Mouse (Mus musculus) ZHBTc4 (cell line): ENCODE results near the gene Smcr8.
A peak's percentile ranks its signal among the peaks of the same experiment; 100 is the strongest.
"Not testable (repeated sequence)": the region's sequence is repeated elsewhere in the genome, so short reads cannot be mapped to it uniquely, and the experiment has no call there.

Experiments used
- DNase-seq: peaks from one replicate; pipeline ENCODE4 v3.0.0-alpha.2; 2011; ENCODE audit warnings: low read depth, low spot score

Smcr8 gene

DNA sequence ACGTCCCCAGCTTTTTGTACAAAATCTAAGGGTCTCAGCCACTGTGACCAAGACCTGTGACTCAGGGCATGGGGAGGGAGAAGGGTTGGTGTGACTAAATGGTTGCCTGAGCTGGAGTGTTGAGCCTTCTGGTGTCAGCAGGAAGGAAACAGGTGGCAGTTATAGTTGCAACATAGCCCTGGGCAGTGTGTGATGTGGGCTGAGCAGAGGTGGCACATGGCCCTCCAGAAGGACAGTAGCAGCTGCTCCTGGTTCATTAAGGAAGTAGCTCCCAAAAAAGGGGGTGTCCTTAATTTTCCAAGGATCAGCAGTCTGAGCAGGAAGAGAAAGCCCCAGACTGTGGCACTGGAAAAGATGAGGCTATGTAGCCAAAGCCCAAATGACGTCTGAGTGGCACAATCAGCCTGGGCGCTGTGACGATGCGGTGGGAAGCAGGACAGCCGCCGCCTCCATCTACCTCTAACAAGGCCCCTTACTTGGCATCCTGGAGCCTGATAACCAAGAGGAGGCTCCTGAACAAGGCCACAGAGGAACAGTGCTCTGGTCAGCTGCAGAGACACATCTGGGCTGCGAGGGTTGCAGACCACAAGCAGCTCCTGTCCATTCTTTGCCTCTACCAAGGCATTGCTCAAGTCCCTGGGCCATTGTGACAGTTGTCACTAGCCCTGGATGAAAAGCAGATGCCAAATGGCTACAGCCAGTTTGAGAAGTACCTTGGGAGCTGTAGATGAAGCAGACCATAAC, 7.0 kb downstream of the Smcr8 start:
- DNase-seq: no peak

DNA sequence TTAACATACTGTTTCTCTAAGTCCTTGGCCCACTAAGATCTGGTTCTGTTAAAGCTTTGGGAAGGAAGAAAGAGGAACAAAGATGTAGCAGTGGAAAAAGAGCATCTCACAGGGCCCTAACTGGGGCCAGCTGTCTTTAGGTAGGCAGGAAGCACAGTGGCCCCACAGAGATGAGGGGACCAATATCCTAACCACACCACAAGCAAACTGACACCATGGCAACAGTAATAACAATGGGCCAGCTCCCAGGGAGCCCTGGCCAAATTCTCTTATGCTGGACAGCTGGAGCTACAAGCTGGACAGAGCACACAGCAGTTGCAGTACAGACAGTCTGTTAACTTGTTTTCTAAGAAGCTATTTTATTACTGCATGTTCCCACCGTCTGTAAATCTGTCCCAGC, 10.3 kb downstream of the Smcr8 start:
- no peak for DNase-seq

DNA sequence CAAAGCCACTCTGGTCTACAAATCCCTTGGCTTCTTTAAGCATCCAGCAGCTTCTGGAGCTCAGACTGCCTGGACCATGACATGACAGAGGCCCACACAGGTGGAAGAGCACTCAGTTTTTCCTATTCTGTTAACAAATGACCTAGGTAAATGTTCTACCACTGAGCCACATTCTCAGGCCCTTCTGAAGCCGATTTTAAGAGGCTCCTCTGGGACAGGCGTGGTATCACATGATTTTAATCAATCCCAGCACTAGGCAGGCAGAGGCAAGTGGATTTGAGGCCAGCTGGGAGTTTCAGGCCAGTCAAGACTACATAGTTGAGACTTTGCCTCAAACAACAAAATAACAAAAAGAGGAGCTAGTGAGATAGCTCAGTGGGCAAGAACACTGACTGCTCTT, 13.1 kb downstream of the Smcr8 start:
- no peak for DNase-seq

DNA sequence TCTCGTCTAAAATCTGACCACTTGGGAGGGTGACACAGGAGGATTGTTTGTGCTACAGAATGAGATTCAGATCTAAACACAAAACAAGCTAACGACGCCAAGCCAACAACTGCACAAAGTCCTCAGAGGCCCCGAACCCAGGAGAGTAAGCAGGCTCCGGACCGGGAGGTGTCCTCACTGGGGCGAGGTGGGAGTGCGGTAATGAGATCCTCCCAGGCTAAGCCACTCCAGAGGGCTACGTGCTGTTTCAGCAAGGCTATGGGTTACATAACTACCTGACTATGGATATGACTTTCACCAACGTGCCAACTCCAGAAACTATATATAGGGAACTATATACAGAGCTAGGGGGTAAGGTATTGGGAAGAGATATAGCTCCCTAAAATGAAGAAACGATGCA, 19.0 kb downstream of the Smcr8 start:
- no peak for DNase-seq

DNA sequence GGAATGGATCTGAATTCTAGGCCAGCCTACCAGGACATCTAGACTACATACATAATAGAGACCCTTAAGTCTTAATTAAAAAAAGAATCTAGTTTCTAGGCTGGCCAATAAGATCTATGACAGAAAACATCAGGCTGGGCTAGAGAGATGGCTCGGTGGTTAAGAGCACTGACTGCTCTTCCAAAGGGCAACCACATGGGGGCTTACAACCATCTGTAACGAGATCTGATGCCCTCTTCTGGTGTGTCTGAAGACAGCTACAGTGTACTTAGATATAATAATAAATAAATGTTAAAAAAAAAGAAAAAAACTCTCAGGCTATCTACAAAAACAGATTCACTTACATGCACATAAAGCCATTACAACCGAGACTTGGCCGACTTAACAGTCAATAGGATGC, 22.7 kb downstream of the Smcr8 start:
- DNase-seq: no peak

DNA sequence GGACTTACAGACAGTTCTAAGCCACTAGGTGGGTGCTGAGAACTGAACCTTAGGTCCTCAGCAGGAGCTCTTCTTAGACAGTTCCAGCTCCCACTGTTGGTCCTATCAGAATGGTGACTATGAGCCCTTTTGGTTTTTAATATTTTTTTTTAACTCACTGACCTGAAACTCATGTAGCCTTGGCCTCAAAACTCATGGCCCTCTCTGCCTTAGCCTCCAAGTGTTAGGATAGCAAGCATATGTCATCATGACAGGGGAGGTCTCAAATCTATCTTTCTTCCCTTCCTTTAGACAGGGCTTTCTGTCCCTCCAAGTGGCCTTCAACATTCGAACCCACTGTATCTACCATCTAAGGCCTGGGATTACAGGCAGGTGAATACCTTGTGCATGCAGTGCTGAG, 23.6 kb downstream of the Smcr8 start:
- no peak for DNase-seq

DNA sequence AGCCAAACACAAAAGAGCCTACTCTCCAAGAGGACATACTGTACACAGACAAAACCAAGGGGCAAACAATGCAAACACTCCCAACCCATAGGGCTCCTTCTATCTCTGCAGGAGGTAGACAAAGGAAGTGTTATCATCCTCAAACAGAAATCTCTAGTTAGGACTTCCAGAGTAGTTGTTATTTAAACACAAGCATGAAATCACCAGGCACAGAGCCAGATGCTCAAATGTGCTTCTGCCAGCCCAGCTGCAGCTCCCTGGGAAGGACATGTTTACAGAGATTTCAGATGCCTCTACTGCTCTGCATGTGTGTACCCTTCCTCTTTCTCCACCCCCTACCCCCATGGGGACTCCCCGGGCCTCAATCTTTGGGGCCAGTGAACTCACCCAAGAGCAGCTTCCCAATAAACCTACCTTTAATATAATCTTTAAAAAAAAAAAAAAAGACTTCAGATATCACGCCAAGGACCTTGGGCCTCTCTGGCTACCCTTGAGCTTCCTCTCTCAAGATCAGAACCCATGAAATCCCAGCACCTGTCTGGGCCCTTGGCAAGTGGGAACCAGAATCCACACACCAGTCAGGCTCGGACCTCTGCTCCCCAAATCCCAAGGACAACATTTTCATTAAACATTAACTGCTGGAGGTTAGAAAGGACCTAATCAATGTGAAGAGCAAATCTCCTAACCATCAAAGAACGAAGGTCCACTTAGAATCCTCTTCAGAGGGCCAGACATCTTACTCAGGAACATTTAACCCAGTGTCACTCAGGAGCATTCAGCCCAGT, 31.2 kb downstream of the Smcr8 start:
- DNase-seq: no peak

DNA sequence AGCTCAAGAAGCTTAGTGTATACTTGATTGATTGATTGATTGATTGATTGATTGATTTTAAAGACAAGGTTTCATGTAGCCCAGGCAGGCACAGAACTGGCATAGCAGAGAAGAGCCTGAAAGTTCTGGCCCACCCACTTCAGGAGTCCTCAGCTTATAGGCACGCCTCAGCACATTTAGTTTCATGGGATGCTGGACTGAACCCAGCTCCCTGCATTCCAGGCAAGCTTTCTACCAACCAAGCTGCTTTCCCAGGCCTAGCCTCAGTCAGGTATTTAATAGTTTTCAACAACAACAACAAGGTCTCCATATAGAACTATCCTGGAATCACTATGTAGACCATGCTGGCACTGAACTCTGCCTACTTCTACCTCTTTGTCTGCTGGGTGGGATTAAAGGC, 32.2 kb downstream of the Smcr8 start:
- no peak for DNase-seq

DNA sequence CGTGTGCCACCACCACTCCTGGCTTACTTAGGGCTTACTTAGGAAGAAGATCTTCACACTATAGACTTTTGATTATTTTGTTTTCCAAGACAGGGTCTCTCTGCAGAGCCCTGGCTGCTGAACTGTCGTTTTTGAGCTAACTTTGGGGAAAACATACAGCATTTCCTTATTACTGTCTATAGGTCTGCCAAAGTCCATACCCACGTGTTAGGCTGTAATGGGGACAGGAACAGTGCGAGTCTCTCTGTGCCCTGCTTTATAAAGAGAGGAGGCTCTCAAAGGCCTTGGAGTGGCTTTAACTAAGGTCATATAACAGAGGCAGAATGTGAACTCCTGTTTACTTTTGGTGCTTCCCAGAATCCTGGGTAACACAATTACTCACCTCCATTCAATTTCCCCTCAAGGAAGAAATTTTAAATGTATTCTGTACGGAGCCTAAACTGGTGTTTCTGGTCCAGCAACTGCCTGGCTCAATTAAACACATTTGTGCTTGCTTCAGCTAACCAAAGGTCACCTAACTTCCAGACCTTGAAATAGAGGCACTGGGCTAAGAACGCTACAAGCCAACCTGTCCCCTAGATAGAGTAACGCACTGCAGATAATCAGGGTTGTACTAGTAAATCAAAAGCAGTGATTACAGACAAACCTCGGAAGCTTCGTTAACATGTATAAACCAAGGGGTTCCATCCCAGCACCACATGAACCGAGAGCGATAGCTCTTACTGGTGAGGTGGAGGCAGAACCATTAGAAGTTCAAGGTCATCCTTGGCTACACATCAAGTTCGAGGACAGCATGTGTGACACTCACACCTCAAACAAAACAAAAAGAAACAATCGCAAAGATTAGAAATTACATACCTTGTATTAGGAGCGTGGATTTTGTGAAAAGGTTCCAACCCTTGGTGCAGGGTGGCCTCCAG, 33.0 kb downstream of the Smcr8 start:
- DNase-seq: no peak

DNA sequence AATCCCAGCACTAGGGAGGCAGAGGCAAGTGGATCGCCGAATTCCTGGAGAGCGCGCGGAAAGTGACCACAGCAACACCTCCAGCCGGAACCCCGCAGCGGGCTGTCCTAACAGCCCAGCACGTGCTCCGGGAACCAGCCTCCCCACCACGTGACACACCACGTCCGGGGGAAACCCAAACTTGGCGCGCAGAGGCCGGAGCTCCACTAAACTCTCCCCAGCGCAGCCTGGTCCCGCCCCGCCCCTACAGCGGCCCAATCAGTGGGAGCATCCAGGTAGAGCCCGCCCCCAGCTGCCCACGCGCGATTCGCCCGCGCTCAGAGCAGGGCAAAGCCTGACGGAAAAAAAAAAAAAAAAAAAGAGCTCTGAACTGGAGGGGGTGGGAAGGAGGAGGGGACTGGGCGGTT, 33.7 kb downstream of the Smcr8 start:
- peak; percentile 99 for DNase-seq

DNA sequence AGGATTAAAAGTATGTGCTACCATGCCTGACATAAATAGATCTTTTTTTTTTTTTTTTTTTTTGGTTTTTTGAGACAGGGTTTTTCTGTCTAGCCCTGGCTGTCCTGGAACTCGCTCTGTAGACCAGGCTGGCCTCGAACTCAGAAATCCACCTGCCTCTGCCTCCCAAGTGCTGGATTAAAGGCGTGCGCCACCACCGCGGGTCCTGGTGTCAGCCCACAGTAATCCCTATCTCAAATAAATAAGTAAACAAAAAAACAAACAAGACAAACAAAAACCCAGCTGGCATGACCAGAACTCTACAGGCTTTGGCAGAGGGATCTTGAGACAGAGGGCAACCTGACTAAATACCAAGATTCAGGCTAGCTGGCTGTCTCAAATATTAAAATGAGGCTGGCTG, 34.3 kb downstream of the Smcr8 start, which contains the start of gene Shmt1:
Gene Shmt1, minus strand, starts transcription at position 101 of the 400 bp plus-strand sequence.
- not testable (repeated sequence) for DNase-seq

DNA sequence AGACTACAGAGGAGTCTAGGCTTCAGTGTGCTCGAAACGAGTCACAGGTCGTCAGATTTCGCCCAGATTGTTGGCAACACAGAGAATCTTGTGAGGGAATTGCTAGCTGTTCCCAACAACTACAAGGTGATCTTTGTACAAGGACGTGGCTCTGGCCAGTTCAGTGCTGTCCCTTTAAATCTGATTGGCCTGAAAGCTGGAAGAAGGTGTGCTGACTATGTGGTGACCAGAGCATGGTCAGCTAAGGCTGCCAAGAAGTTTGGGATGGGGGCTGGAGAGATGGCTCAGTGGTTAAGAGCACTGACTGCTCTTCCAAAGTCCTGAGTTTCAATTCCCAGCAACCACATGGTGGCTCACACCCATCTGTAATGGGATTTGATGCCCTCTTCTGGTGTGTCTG, 39.1 kb downstream of the Smcr8 start:
- DNase-seq: no peak

DNA sequence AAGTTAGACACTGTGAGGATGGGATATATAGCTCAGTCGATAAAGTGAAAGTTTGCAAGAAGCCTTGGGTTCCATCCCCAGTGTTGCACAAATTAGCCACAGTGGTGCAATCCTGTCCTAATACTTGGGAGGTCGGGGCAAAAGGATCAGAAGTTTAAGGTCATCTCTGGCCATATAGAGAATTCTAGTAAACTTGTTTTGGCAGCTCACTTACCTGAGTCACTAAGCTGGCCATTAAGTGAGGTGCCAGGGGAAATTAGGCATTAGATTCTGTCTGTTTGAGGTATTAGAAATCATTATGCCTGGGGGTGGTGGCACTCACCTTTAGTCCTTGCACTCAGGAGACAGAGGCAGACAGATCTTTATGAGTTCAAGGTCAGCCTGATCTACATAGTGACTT, 46.4 kb downstream of the Smcr8 start:
- DNase-seq: no peak

DNA sequence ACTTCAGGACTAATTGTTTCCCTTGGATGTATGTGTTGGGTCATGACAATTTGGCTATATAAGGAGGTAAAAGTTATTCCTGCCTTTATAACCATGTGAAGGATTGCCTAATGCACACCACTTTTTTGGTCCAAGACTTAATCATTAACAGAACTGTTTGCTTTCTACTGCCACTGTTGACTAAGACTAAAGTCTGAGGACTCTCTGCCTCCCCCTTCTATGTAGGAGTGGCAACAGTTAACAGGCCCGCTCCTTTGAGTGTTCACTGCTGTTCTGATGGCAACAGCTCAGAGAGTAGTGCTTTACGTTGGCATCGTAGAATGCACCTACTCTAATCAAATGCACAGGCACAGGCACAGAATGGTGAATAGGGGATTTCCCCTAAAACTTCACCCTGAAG, 47.9 kb downstream of the Smcr8 start:
- DNase-seq: no peak

DNA sequence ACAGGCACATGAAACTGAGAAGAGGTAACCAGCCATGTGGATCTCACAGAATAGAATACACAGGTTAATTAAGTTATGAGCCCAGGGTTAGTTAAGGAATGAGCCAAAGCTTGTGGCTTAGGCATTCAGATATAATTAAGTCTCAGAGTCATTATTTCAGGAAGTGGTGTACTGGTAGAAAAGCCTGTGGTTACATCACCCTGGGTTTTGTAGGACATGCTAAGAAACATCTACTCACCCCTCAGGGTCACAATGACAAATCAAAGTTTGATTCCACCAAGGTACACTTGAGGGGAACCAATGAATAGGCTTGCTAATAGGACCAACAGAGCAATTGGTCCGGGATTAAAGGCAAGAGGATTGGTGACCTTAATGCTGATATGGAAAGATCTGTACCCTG, 49.4 kb downstream of the Smcr8 start:
- DNase-seq: no peak

DNA sequence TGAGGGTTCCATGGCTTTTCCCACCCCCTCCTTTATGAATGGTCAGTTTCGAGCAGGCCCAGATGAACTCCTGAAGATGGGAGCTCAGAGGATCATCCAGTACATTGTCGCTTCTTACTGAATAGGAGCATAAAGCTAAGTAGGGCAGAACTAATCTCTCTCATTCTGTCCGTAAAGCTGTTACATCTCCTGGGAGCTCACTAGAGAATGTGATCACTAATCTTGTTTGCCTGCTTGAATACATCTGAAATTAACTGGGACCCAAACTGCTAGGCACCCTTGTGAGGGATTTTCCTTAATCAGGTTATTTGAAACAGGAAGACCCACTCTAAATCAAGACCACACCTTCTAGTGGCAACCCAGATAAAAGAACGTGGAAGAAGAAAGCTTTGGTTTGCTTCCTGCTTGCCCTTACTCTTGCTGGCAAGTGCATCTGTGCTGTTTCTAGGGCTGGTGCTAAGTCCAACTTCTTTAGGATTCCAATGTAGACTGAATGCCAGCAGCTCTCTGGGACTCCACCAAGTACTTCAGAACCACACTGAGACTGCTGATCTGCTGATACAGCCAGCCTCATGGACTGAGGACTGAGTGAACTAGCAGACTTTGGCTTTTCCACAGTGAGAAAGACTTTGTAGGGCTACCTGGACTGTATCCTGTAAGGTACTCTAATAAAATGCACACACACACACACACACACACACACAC, 50.1 kb downstream of the Smcr8 start:
- DNase-seq: no peak

DNA sequence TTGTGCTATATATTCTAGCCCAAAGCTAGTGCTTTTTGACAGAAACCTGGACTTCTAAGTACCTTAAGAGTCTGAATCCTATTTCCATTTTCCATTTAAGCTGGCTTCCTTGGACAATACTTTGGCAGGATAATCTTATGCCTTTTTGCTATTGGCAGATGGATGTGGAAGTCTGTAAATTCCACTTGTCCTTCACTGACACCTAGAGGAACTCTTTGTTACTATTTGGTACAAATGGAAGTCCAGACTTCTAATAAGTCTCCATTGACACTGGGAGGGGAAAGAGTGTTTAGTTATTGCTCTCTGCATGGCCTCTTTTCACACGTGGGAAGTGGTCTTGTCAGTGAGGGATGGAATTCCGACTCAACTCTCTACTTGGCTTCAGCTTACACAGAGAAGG, 51.6 kb downstream of the Smcr8 start:
- no peak for DNase-seq

DNA sequence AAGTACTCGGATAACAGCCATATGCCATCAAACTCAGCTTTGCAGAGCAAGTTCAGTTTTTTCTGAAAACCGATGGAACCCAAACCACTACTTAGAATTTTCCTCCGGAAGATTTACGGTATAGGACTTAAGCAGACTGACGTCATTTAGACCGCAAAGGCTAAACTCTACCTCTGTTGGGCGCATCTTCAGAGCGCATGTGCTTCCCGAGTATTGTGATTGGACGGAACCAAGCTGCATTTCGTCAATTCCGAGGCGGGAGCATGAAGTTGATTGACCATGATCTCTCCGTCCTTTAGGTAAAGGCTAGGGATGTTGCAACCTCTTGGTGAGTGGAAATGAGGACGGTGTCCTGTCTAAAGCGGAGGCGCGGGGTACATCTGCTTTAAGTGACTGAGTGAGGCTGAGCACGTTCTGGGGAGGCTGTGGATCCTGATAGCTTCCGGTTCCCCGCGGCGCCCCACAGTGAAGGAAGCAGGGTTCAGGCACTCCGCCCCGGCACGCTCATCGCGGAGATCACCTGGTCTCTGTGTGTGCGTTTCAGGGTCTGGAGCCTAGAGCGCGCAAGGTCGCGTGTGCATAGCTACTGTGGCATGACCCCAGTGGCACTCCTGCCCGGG, 53.2 kb downstream of the Smcr8 start, which contains the start of gene Dhrs7b:
Gene Dhrs7b, plus strand, starts transcription at position 199 of the 620 bp plus-strand sequence.
- DNase-seq: peak; percentile 97

DNA sequence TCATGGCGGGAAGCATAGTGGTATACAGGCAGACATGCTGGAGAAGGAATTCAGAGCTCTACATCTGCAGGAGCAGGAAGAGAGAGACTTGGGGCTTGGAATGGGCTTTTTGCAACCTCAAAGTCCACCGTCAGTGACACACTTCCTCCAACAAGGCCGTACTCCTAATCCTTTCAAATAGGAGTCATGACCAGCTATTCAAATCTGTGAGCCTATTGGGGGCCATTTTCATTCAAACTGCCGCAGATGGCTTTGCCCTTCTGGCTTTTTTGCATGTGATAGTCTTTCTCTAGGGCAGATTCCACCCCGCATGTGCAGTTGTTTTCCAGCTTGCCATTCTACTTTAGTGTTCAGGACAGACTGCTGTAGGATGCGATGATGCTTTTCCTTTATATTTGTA, 59.6 kb downstream of the Smcr8 start:
- peak; percentile 58 for DNase-seq
